Mouse (Mus musculus): ENCODE results near the gene Cdh18. TPM values are rescaled to one million over a fixed set of nuclear protein-coding genes. Genes with fewer than 3 reads are reported as not detected.

Cdh18 gene
- polyA plus RNA-seq (2015; fragmentation: Nextera tagmentation; extraction: Ambion mirVana): 0.12 and 0.19 TPM in 2 replicates

DNA sequence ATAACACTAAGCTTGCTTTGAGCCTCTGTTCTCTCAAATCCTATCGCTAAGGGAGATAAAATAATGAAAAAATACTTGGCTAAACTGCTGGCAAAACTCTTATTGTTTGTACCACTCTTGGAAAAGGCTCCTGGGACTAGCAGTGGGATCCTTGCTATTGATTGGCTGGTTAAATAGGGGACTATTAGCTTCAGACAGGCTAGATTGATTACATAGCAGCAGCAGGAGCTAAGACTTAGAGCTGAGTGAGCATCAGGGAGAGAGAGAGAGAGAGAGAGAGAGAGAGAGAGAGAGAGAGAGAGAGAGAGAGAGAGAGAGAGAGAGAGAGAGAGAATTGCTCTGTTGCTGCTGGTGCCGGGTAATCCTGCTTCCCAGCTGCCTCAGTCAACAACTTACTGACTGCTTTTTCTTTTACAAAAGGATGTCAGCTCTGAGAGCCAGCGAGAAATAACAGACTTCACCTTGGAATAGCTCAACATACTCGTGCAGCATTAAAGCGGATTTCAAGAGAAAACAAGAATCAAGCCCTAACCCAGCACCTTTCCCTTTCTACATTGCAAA lies at the start of gene Cdh18:
Gene Cdh18 (plus strand): TSS at position 312 of the 561 bp plus-strand sequence.
- WGBS: 59% methylated on average over 5 of the region's 5 CpGs
- H3K9me3 ChIP-seq (ENCODE audit: low read length): no peaks in the 10 kb centered on the region
- H3K27ac ChIP-seq (ENCODE audit: low read length): no peak within 1 kb of the TSS
- no peaks in the 10 kb centered on the region for H3K27me3 ChIP-seq (ENCODE audit: insufficient read depth, low read length)
- no peak for ATAC-seq (ENCODE audit: low FRiP score, low TSS enrichment)
- H3K4me1 ChIP-seq (ENCODE audit: insufficient read depth, low read length): no peaks in the 10 kb centered on the region
- H3K4me3 ChIP-seq (ENCODE audit: low read length): no peak within 1 kb of the TSS
- no peak within 1 kb of the TSS for H3K9ac ChIP-seq (replicated peaks; ENCODE audit: low read length)
- no peak within 1 kb of the TSS for H3K4me2 ChIP-seq (replicated peaks; ENCODE audit: low read depth, low read length)
- H3K36me3 ChIP-seq (ENCODE audit: insufficient read depth, low read length): no peaks in the 10 kb centered on the region

DNA sequence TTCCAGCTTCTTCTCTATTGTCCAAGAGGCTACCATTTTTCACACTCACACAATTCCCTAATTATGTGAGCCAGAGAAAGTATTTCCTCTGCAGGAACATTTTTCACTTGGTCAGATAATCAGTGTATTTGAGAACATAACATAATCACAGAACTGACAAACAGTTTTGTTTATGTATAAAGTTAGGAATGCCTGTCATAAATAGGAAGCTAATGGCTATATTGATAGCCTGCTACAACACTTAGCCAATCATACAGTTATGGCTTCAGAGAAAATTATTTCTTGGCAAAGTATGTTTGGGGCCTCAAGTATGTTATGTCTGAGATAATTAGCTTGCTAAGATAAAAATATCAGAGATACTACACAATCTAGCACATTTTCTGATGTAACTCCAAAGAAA lies 37.6 kb upstream of the Cdh18 start:
- no peak for ATAC-seq (ENCODE audit: low FRiP score, low TSS enrichment)
- H3K27ac ChIP-seq (ENCODE audit: low read length): no peak overlapping the region
- H3K36me3 ChIP-seq (ENCODE audit: insufficient read depth, low read length): no peaks in the 10 kb centered on the region
- H3K4me3 ChIP-seq (ENCODE audit: low read length): no peak overlapping the region
- H3K9me3 ChIP-seq (ENCODE audit: low read length): no peaks in the 10 kb centered on the region
- H3K9ac ChIP-seq (replicated peaks; ENCODE audit: low read length): no peak overlapping the region
- no peaks in the 10 kb centered on the region for H3K4me1 ChIP-seq (ENCODE audit: insufficient read depth, low read length)
- no peak overlapping the region for H3K4me2 ChIP-seq (replicated peaks; ENCODE audit: low read depth, low read length)
- H3K27me3 ChIP-seq (ENCODE audit: insufficient read depth, low read length): no peaks in the 10 kb centered on the region

DNA sequence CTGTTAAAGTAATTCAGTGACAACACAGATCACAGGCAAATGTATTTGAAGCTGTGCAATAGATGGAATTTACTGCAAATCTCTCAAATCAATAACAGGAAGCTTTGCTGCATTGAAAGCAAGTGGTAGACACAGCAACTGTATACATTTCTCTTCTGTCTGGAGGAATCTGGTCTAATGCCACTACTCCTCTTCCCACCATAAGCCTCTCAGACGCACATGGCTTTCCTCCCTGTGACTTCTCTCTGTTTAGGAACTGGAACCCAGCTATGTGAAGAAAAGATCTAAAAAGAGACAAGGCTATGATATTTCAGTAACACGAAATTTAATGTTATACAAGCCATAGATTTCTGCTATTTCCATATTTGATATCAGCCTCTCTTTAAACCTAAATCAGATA lies 13.0 kb upstream of the Cdh18 start:
- Histone ChIP-seq H3K27me3 (ENCODE audit: insufficient read depth, low read length) (no peaks in the 10 kb centered on the region), H3K9ac (replicated peaks; ENCODE audit: low read length) (no peak overlapping the region), H3K27ac (ENCODE audit: low read length) (no peak overlapping the region), H3K4me1 (ENCODE audit: insufficient read depth, low read length) (no peaks in the 10 kb centered on the region), H3K36me3 (ENCODE audit: insufficient read depth, low read length) (no peaks in the 10 kb centered on the region), H3K9me3 (ENCODE audit: low read length) (no peaks in the 10 kb centered on the region), H3K4me2 (replicated peaks; ENCODE audit: low read depth, low read length) (no peak overlapping the region), H3K4me3 (ENCODE audit: low read length) (no peak overlapping the region)
- WGBS: 63% methylated on average over 2 of the region's 2 CpGs
- no peak for ATAC-seq (ENCODE audit: low FRiP score, low TSS enrichment)

DNA sequence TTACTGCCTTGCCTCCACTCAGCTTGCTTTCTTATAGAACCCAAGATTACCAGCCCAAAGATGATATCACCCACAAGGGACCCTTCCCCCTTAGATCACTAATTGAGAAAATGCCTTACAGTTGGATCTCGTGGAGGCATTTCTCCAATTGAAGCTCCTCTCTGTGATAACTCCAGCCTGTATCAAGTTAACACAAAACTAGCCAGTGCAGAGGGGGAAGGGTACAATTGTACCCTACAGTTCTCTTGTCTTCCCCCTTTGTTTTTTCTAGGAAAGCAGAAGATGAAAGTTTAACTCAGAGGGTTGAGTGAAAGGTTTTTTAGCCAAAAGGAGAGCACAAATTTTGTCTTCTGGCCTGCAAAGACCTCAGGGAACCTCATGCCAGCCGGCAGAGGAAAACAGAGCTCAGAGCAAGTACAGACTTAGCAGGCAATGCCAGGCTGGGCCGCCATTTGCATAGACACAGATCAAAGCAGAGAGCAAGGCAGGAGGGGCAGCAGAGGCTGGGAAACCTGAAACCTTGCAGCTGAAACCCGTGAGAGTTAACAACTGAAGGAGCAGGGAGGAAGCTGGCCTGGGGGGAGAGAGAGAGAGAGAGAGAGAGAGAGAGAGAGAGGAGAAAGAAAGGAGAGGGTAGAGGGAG lies 29.3 kb downstream of the Cdh18 start:
- Histone ChIP-seq H3K36me3 (ENCODE audit: insufficient read depth, low read length) (no peaks in the 10 kb centered on the region), H3K4me1 (ENCODE audit: insufficient read depth, low read length) (no peaks in the 10 kb centered on the region), H3K27ac (ENCODE audit: low read length) (no peak overlapping the region), H3K9me3 (ENCODE audit: low read length) (0 out of 2 replicates have a peak, but pooled peaks cover 2% of the 10 kb centered on the region), H3K27me3 (ENCODE audit: insufficient read depth, low read length) (no peaks in the 10 kb centered on the region), H3K9ac (replicated peaks; ENCODE audit: low read length) (no peak overlapping the region), H3K4me2 (replicated peaks; ENCODE audit: low read depth, low read length) (no peak overlapping the region), H3K4me3 (ENCODE audit: low read length) (no peak overlapping the region)
- peak; percentile 93 for ATAC-seq (ENCODE audit: low FRiP score, low TSS enrichment)
- 3% methylated on average over 4 of the region's 4 CpGs for WGBS

DNA sequence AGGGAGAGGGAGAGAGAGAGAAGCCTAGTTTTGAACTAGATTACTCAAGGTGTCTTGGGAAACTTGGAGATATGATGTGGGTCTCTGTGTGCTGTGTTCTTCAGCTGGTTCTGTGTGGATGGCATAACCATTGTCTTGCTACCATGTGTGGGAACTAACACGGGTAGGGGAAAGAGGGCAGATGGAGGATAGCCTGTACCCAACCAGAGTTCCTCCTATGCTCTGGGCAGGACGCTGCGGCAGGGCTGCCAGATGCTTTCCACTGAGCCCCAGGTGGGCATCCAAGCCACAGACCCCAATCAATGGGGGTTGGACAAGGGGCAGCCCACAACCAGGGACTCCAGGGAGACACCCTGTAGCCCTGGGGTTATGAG lies 29.8 kb downstream of the Cdh18 start:
- Histone ChIP-seq H3K4me1 (ENCODE audit: insufficient read depth, low read length) (no peaks in the 10 kb centered on the region), H3K9ac (replicated peaks; ENCODE audit: low read length) (no peak overlapping the region), H3K27ac (ENCODE audit: low read length) (no peak overlapping the region), H3K4me3 (ENCODE audit: low read length) (no peak overlapping the region), H3K9me3 (ENCODE audit: low read length) (0 out of 2 replicates have a peak, but pooled peaks cover 2% of the 10 kb centered on the region), H3K4me2 (replicated peaks; ENCODE audit: low read depth, low read length) (no peak overlapping the region), H3K27me3 (ENCODE audit: insufficient read depth, low read length) (no peaks in the 10 kb centered on the region), H3K36me3 (ENCODE audit: insufficient read depth, low read length) (no peaks in the 10 kb centered on the region)
- 20% methylated on average over 3 of the region's 3 CpGs for WGBS
- peak; percentile 81 for ATAC-seq (ENCODE audit: low FRiP score, low TSS enrichment)

DNA sequence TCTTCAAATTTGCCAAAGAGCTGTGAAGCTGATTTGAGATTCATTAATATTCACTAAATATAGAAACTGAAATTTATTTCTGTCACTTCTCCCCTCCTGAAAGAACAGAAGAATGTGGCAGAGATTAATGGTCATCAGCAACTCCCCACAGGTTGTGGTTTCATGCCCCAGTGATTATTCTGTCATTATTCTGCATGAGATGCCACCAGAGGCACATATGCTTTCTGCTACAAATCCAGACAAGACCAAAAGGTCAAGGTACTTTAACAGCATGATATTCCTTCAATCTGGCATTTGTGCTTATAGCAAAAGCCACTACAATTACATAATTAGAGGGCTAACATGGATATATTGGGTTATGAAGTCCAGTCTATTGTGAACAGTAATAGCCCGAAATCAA lies 35.8 kb downstream of the Cdh18 start:
- no peaks in the 10 kb centered on the region for H3K9me3 ChIP-seq (ENCODE audit: low read length)
- H3K4me1 ChIP-seq (ENCODE audit: insufficient read depth, low read length): no peaks in the 10 kb centered on the region
- no peak overlapping the region for H3K27ac ChIP-seq (ENCODE audit: low read length)
- no peaks in the 10 kb centered on the region for H3K27me3 ChIP-seq (ENCODE audit: insufficient read depth, low read length)
- no peak overlapping the region for H3K4me3 ChIP-seq (ENCODE audit: low read length)
- H3K36me3 ChIP-seq (ENCODE audit: insufficient read depth, low read length): no peaks in the 10 kb centered on the region
- H3K4me2 ChIP-seq (replicated peaks; ENCODE audit: low read depth, low read length): no peak overlapping the region
- H3K9ac ChIP-seq (replicated peaks; ENCODE audit: low read length): no peak overlapping the region
- no peak for ATAC-seq (ENCODE audit: low FRiP score, low TSS enrichment)
- WGBS: 92% methylated on average over 1 of the region's 1 CpGs

DNA sequence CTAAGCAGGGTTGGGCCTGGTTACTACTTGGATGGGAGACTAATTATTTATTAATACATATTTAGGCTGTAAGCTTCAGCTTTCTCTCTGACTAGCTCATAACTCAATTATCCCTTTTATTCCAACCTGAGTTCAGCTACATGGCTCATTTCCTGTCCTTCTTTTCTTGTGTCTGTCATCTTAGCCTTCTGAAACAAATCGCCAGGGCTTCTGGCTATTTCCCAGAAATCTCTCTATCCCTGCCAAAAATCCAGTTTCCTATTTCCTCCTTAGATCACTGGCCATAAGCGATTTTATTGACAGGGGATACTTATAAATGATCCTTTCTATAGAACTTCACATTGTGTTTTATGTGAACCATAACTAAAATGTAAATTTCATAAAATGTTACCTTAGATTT lies 167.6 kb downstream of the Cdh18 start:
- H3K36me3 ChIP-seq (ENCODE audit: insufficient read depth, low read length): no peaks in the 10 kb centered on the region
- no peaks in the 10 kb centered on the region for H3K9me3 ChIP-seq (ENCODE audit: low read length)
- ATAC-seq (ENCODE audit: low FRiP score, low TSS enrichment): no peak
- no peaks in the 10 kb centered on the region for H3K4me1 ChIP-seq (ENCODE audit: insufficient read depth, low read length)
- no peak overlapping the region for H3K4me2 ChIP-seq (replicated peaks; ENCODE audit: low read depth, low read length)
- no peaks in the 10 kb centered on the region for H3K27me3 ChIP-seq (ENCODE audit: insufficient read depth, low read length)
- H3K27ac ChIP-seq (ENCODE audit: low read length): no peak overlapping the region
- H3K4me3 ChIP-seq (ENCODE audit: low read length): no peak overlapping the region
- H3K9ac ChIP-seq (replicated peaks; ENCODE audit: low read length): no peak overlapping the region
- 75% methylated on average over 2 of the region's 2 CpGs for WGBS

DNA sequence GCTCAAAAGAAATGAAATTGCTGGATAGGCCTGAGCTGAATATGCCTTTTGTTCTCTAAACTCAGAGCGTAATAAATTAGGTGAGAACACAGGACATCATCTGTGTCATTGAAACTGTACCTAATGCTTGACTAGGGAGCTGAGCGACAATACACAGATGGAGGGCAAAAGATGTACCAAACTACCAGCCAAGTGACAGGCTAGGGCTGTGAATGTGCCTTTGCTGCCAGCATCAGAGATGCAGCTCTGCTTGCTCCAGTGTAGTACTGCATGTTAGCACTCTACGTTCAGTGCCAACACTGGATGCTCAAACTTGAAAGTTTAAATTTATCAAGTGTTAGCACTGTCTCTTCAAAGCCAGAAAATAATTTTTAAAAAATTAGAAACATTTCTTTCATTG lies 168.9 kb downstream of the Cdh18 start:
- Histone ChIP-seq H3K27me3 (ENCODE audit: insufficient read depth, low read length) (no peaks in the 10 kb centered on the region), H3K4me2 (replicated peaks; ENCODE audit: low read depth, low read length) (no peak overlapping the region), H3K9me3 (ENCODE audit: low read length) (no peaks in the 10 kb centered on the region), H3K4me1 (ENCODE audit: insufficient read depth, low read length) (no peaks in the 10 kb centered on the region), H3K27ac (ENCODE audit: low read length) (no peak overlapping the region), H3K36me3 (ENCODE audit: insufficient read depth, low read length) (no peaks in the 10 kb centered on the region), H3K4me3 (ENCODE audit: low read length) (no peak overlapping the region), H3K9ac (replicated peaks; ENCODE audit: low read length) (no peak overlapping the region)
- ATAC-seq (ENCODE audit: low FRiP score, low TSS enrichment): no peak
- 84% methylated on average over 3 of the region's 3 CpGs for WGBS

DNA sequence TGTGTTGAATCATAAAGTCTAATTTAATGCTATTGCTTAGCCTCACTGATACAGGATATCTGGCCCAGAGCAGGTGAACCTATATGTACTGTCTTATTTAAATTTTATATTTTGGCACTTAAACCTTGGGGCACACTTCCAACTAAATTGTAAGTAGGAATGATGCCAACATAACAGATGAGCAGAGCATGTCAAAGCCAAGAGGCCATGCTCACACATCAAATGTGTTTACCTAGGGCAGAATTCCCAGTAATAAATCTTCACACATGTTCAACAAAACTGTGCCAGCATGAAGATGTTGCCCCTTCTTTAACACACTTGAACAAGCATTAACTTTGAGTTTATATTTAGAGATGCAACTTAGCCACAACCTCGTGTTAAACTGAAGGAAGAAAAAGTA lies 177.8 kb downstream of the Cdh18 start:
- Histone ChIP-seq H3K9me3 (ENCODE audit: low read length) (no peaks in the 10 kb centered on the region), H3K4me3 (ENCODE audit: low read length) (no peak overlapping the region), H3K27ac (ENCODE audit: low read length) (no peak overlapping the region), H3K4me1 (ENCODE audit: insufficient read depth, low read length) (no peaks in the 10 kb centered on the region), H3K27me3 (ENCODE audit: insufficient read depth, low read length) (no peaks in the 10 kb centered on the region), H3K9ac (replicated peaks; ENCODE audit: low read length) (no peak overlapping the region), H3K36me3 (ENCODE audit: insufficient read depth, low read length) (no peaks in the 10 kb centered on the region), H3K4me2 (replicated peaks; ENCODE audit: low read depth, low read length) (no peak overlapping the region)
- WGBS: 61% methylated on average over 1 of the region's 1 CpGs
- ATAC-seq (ENCODE audit: low FRiP score, low TSS enrichment): no peak

DNA sequence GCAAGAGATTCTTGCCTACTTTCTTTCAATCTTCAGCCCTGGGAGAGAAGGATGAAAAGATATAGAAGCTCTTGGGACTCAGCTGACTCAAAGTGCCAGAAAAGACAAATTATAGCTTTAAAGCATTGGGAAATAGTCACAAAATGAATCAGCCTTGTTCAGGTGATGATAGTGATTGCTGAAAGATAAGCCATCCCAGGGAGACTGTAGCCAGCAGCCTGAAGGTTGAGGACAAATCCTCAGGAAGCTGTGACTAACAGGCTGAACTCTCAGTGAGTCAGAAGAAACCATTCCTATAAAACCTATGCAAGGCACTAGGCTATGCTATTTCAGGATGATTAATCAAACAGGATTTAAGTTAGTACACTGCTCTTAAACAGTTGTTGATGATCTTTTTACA lies 184.2 kb downstream of the Cdh18 start:
- H3K4me2 ChIP-seq (replicated peaks; ENCODE audit: low read depth, low read length): no peak overlapping the region
- ATAC-seq (ENCODE audit: low FRiP score, low TSS enrichment): no peak
- no peaks in the 10 kb centered on the region for H3K27me3 ChIP-seq (ENCODE audit: insufficient read depth, low read length)

More for the DNA sequence above, 184.2 kb downstream of the Cdh18 start:
- Histone ChIP-seq H3K27ac (ENCODE audit: low read length) (no peak overlapping the region), H3K36me3 (ENCODE audit: insufficient read depth, low read length) (no peaks in the 10 kb centered on the region), H3K9ac (replicated peaks; ENCODE audit: low read length) (no peak overlapping the region), H3K4me3 (ENCODE audit: low read length) (no peak overlapping the region), H3K9me3 (ENCODE audit: low read length) (no peaks in the 10 kb centered on the region), H3K4me1 (ENCODE audit: insufficient read depth, low read length) (no peaks in the 10 kb centered on the region)
